Mouse (Mus musculus): ENCODE results near the gene Gm11983. TPM values are rescaled to one million over a fixed set of nuclear protein-coding genes. Genes with fewer than 3 reads are reported as not detected.
"Not testable (repeated sequence)": the region's sequence is repeated elsewhere in the genome, so short reads cannot be mapped to it uniquely, and the experiment has no call there.

Gene Gm11983
- polyA plus RNA-seq (2012; rRNA removed) = not detected in 2 replicates

GRCm38 (mm10) chr11:6837554-6837953, at the start of gene Gm11983:
Gm11983 (minus strand) TSS chr11:6837654.
- no peak for DNase-seq (ENCODE audit: low read depth)

- not testable (repeated sequence) for DNase-seq (ENCODE audit: low read depth)
Observed at GRCm38 (mm10) chr11:6883045-6883444, 45.6 kb upstream of the Gm11983 start.

GRCm38 (mm10) chr11:6881614-6882013, 44.2 kb upstream of the Gm11983 start:
- DNase-seq (ENCODE audit: low read depth) = no peak

GRCm38 (mm10) chr11:6877740-6878139, 40.3 kb upstream of the Gm11983 start:
- DNase-seq (ENCODE audit: low read depth) = no peak

GRCm38 (mm10) chr11:6870947-6871346, 33.5 kb upstream of the Gm11983 start:
- no peak for DNase-seq (ENCODE audit: low read depth)

- no peak for DNase-seq (ENCODE audit: low read depth)
Observed at GRCm38 (mm10) chr11:6865536-6865935, 28.1 kb upstream of the Gm11983 start.

DNA sequence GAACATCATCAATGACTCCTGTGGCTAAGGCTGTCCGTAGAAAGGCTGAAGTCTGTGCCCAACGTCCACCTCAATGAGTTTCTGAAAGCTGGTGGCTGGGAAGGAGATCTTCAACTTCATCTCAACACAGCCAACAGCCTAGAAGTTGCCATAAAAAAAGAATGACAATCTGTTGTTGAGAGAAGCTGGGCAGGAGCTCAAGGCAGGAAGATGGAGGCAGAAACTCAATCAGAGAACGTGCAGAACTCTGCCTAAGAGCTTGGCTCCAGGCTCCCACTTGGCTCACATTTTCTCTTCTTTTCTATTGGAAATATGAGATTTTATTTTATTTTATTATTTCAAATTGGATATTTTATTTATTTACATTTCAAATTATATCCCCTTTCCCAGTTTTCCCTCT, 24.7 kb upstream of the Gm11983 start:
- no peak for DNase-seq (ENCODE audit: low read depth)

- DNase-seq (ENCODE audit: low read depth) = no peak
Observed at GRCm38 (mm10) chr11:6859898-6860858, 22.7 kb upstream of the Gm11983 start.

- no peak for DNase-seq (ENCODE audit: low read depth)
Observed at GRCm38 (mm10) chr11:6859096-6859495, 21.6 kb upstream of the Gm11983 start.

- no peak for DNase-seq (ENCODE audit: low read depth)
Observed at GRCm38 (mm10) chr11:6855942-6856341, 18.5 kb upstream of the Gm11983 start.

- DNase-seq (ENCODE audit: low read depth) = not testable (repeated sequence)
Observed at GRCm38 (mm10) chr11:6853366-6853765, 15.9 kb upstream of the Gm11983 start.

- DNase-seq (ENCODE audit: low read depth) = no peak
Observed at GRCm38 (mm10) chr11:6843831-6844230, 6.4 kb upstream of the Gm11983 start.

GRCm38 (mm10) chr11:6842160-6842559, 4.7 kb upstream of the Gm11983 start:
- no peak for DNase-seq (ENCODE audit: low read depth)

DNA sequence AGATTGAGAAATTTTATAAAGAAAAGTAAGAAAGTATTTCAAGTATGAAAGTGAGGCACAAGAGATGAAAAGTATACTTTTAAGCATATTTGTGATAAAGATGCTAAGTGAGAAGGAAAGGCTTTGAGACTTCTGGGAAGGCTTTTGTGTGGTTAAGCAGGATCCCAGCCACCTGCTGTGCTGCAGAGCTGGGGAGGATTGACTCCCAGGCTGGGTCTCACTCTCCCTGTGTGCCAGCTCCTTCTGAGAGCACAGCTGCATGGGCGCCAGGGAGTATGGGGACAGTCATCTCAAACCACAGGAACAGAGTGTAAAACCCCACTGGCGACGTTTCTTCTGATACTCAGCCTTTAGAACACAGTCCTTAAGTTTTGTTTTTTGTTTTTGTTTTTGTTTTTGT, 3.3 kb upstream of the Gm11983 start:
- DNase-seq (ENCODE audit: low read depth) = no peak

GRCm38 (mm10) chr11:6834636-6835035, 2.8 kb downstream of the Gm11983 start:
- DNase-seq (ENCODE audit: low read depth) = no peak

- DNase-seq (ENCODE audit: low read depth) = no peak
Observed at GRCm38 (mm10) chr11:6833731-6834130, 3.7 kb downstream of the Gm11983 start.

DNA sequence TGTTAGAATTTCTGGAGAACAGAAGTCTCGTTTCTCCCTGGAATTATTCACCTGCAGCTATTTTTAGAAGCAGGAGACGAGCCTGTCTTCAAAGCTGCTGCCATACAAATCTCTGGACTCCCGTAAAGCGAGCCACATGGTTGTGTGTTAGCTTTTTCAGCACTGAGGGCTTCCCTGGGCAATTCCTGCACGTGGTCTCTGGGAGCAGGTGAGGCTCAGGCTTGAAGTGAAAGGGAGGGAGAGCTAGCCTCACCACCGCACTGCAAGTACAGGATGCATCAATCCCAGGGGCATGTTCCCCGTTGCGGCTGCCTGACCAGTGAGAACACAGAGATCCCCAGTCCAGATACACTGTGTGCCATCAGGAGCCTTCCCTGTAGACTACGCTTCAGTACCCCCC, 5.5 kb downstream of the Gm11983 start:
- no peak for DNase-seq (ENCODE audit: low read depth)

- no peak for DNase-seq (ENCODE audit: low read depth)
Observed at GRCm38 (mm10) chr11:6828196-6828595, 9.3 kb downstream of the Gm11983 start.

DNA sequence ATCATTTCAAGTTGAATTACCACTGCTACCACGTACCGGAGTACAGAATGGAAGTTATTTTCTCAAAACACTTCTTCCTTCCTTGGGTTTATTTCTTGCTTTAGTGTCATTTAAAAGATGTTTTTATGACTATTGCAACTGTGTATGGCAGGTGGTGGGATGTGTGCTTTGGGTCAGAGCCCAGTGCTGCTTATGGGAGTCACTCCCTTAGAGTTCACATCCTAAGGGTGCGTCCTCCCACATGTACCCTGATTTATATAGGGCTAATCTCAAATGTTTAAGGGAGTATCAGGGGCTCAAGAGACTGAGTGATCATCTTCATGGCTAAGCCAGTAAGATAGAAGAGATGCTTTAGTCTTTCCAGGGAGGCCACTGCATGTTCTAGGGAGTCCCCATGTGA, 11.3 kb downstream of the Gm11983 start:
- no peak for DNase-seq (ENCODE audit: low read depth)

- DNase-seq (ENCODE audit: low read depth) = no peak
Observed at GRCm38 (mm10) chr11:6823176-6823575, 14.3 kb downstream of the Gm11983 start.

DNA sequence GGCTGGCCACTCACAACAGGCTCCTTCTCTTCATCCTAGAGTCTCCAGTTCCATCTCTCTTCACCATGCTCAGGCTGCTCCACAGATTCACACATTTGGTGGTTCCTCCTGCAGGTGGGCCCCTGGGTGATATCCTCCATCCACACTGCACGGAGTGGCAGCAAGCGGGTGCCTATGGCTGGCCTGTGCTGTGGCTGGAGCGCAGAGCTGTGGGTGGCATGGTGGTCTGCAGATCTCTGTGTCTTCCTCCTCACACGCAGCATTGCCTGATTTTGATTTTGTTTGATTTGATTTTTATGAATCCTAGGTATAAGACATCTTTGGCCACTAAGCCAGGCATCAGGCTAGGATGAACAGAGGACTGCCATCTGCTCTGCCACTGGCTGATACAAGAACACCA, 23.0 kb downstream of the Gm11983 start:
- no peak for DNase-seq (ENCODE audit: low read depth)

- DNase-seq (ENCODE audit: low read depth) = not testable (repeated sequence)
Observed at GRCm38 (mm10) chr11:6802879-6803278, 34.6 kb downstream of the Gm11983 start.

GRCm38 (mm10) chr11:6790690-6791089, 46.8 kb downstream of the Gm11983 start:
- no peak for DNase-seq (ENCODE audit: low read depth)

Measured in gonadal fat pad, adult 2 months (tissue).